Mouse (Mus musculus) megakaryocyte, embryonic 14.5 days (primary cell): ENCODE data around the gene Adamts16.

ENCODE experiments used
- FLI1 ChIP-seq: IDR thresholded peaks from 2 replicates; pipeline ENCODE4 v1.6.1; 2012; ENCODE audit warnings: low read length, inconsistent platforms, mixed read lengths
- GATA1 ChIP-seq: IDR thresholded peaks from 3 replicates; pipeline ENCODE4 v1.6.1; 2012; ENCODE audit warnings: mixed read lengths, low read length, inconsistent platforms, borderline replicate concordance

- TF ChIP-seq GATA1 = no peak
- TF ChIP-seq FLI1 = no peak
Observed at GRCm38 (mm10) chr13:70836246-70836645, 5.4 kb downstream of the Adamts16 start.
